Mouse (Mus musculus) thymus, postnatal 36 days (tissue): ENCODE measurements at regions not wholly inside any gene's neighbourhood (a gene's known extent, or its start where the extent isn't known, plus 50 kb on each side); places are given as distances from the start of the nearest gene placed in this dataset.

Experiments used
- DNase-seq, 2 experiments: peaks; one replicate each; pipeline ENCODE4 v3.0.0; 2022; ENCODE audit warnings: mixed read lengths in 2 of 2

DNA sequence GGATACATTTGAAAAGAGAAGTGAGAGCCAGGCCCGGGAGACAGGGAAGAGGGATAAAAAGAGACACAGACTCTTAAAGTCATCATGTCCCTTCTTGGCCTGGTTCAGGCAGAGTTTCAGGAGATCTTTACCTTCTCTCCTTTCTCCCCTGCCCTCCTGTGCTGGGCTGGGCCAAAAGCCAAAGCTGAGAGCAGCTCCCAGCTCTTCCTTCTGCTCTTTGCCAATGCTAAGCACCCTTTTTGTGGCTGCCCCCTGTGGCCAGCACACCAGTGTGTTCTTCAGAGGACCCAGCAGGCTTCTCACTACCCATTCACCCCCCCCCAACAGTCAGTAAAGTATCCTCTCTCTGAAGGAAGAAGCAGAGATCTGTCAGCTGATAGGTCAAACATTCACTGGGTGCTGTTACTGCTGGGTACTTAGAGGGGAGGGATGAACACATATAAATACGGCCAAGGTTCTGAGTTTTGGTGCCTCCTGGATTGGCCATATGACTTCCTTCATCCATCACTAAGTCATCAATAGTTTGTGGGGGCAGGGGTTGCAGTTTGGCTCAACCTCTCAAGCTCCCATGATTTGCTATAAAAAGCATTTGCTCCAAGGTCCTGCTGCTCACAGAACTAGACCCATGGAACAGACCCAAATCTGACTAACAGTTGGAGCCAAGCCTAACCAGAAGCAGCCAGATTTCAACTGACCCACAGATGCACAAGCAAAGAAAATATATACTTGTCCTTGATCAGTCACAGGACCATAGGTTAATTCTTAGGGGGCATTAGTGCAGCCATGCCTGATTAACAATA lies 87.7 kb upstream of the Spdye4c start:
- DNase-seq: no peak

DNA sequence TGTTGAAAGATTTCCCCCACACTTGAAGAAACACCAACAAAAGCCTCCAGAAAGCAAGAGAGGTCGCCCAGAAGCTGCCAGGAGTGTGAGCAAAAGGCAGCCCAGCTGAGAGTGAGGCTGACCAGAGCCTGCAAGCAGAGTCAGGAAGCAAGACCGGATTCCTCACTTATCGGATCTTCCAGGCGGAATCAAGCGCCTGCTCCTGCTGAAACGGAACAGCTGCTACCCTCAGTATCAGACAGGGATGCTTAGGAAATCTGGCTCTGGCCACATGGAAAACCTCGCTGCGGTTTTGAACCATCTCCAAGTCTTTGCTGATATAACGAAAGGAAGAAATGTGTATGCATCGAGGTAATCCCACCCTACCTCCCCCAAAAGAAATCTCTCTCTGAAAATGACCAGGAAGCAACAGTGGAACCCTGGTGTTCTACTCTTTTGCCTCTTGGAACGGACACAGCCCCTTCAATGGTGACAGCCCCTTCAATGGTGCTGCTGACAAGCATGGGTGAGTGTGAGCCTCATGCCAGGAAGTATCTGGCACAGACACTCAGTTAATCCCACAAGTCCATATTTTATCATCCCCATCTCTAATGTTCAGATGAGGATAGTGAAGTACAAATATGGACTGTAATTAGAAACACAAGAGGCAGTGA lies 83.3 kb upstream of the Spdye4c start:
- no peak for DNase-seq

DNA sequence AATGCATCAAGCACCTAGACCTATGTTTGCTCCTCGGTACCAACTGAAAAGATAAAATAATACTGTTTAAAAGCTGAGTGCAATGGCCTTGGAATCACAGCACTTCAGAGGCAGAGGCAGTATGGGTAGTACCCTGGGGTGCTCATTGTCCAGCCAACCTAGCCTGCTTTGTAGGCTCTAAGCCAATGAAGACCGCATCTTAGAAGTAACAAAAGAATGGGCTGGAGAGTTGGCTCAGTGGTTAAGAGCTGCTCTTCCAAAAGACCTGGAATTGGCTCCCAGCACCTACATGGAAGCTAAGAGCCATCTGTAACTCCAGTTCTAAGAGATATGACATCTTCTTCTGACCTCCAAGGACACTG lies 82.8 kb upstream of the Spdye4c start:
- no peak for DNase-seq

DNA sequence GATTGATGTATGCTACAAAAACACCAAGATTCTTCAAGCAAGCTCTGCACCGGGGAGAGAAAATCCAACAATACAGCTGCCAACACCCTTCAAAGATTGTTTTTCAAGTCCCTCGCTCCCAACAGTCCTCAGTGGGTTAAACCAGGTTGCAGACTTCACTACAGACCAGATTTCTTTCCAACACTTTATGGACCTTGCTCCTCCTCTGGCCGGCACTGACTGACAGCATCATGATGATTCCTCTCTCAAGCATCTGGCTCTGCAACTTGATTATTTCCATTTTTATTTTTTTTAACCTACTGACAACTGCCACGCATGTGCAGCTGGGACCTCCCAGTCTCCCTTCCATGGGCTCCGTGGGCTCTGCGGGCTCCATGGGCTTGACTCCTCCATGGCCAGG lies 79.7 kb upstream of the Spdye4c start:
- no peak for DNase-seq

DNA sequence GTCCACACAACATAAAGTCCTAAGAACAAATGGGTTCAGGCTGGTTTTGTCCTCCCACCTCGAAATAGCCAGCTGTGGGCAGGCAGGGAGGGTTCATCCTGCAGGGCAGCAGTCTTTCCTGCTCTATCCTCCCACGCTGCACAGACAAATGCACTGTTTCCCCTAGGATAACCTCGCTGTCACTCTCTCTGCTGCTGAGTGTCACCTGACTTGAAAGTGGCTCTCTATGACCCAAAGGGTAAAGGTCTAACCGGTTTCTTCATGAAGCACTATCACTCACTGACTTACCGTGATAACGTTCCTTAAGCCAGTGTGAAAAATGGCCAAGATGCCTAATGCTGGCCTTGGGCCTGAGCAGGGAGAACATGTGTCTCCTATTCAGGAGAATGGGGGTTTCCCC lies 78.2 kb upstream of the Spdye4c start:
- DNase-seq: no peak

DNA sequence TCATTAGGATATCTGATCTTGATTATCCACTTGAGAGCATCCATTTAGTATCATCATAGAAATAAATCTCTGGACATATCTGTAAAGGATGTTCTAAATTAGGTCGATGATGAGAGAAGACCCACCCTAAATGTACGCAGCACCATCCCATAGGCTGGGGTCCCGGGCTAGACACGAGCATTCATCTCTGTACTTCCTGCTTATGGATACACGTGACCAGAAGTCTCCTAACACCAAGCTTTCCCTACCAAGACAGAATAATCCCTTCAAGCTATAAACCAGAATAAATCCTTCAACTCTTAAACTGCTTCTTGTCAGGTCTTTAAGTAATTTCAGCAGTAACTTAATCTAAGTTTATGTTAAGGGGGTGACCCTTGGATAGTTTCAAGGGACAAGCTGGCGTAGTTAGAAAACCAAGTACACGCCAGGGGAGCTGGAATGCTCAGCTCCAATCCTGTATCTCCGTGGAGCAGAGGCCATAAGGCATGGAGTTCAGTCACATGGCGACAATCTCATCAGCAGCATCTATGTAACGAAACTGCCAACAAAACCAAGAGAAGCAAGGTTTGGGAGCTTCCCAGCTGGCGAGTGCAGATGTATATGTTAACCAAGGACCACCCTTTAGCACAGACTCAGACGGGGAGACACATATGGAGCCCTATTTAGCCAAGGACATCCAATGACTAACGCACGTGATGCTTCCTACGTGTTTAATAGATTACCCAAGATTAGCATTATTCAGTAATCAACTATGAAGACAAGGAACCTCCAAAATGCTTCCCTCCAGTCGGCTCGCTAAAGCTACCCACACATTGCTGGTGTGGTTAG lies 76.3 kb upstream of the Spdye4c start:
- no peak for DNase-seq

DNA sequence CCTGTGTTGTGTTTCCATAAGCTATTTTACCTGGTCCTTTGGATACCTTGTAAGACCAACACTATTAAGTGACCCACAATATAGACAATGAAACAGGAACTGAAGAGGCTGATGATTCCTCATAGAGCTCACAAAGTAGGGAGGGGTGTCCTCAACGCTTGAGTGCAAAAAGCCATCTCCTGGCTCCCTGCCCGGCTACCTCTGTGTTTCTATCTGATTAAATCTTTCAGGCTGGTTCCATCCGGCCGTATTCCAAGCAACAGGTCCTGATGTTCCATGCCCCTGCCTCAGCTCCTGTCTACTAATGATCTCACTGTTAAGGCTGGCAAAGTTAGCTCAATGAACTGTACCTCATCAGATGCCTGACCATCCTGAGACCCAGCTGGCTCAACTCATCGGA lies 75.3 kb upstream of the Spdye4c start:
- no peak for DNase-seq

DNA sequence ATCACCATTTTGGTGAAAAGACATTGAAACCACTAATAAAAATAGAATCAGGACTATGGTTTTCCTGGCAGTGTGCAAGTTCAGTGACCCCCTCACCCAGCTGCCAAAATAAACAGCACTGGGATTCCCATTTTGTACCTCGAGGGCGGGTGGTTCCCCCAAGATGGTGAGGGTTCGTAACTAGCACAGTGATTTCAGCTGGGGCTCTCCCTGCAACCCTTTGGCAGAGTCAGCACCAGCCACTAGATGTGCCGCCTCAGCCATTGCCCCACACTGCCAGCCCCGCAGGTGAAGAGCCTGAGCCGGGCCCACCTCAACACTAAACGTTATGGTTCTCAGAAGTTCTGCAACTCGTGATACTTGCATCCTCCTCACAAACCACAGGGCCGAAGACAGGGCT lies 74.3 kb upstream of the Spdye4c start:
- no peak for DNase-seq

DNA sequence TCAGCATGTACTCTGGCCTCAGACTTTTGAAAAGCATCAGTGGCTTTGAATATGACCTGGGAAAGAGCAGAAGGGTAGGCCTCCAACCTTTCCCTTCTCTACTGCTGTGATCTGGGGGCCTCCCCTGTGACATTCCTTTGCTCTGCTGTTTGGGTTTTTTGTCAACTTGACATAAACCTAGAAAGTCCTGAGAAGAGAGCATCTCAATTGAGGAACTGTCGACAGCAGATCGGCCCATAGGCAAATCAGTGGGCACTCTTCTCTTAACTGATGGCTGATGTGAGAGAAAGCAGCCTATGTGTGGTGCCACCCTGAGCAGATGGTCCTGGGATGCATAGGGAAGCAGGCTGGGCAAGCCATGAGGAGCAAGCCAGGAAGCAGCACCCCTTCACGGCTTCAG lies 72.9 kb upstream of the Spdye4c start:
- DNase-seq: no peak

DNA sequence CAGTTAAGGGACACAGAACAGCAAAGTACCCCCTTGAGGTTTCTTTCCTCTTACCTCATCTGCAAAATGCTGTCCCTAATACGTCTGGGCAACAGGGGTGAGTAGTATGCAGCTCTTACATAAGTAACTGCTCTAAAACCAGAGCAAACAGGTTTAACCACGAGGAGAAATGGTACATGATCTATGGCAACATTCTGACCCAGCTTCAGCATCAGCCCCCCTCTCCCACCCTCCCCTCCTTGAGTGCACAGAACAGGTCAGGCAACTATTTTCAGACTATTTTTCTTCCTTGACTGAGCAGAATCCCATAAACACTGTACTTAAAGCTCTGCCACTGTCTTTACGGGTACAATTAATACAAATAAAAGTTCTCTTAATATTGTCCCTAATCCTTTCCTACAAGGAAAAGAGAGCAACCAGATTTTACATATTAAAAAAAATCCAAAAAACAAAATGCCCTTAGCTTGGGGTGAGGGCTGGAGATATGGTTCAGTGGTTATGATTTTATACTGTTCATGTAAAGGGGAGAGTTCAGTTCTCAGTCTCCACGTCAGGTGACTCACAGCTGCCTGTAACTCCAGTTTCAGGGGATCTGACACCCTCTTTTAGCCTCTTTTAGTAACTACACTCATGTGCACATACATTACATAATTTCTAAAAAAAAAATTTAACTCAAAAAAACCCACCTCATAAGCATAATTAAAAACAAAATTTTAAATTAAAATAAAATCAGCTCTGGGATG lies 69.1 kb upstream of the Spdye4c start:
- DNase-seq: no peak

DNA sequence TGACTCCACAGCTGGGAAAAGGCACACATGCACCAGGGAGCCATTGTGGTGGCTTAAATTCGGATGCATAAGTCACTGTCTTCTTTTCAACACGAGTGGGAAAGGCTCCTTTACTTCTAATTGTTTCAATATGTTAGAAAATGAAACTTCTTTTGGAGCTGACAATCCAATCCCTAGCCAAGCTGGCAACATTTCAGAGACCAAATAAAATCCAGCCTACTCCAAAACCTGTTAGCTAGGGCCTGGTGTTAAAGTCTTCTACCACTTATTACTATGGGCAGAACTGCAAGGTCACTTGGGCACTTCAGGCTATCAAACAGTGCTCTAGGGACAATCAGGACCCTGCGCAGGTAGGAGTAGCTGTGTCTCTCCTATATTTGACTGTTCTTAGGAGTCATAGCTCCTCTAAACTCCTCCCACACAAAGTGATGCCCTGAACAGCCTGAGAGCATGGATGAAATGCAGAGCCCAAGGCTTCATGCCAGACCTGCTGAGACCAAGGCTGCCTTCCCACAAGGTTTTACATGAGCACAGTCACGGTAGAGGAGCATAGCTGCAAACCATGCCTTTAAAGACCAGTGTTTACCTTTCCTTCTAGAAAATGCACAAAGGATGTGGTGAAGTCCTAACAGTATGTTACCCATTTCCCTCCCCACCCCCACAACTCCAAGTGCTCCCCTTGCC lies 67.4 kb upstream of the Spdye4c start:
- DNase-seq: no peak

DNA sequence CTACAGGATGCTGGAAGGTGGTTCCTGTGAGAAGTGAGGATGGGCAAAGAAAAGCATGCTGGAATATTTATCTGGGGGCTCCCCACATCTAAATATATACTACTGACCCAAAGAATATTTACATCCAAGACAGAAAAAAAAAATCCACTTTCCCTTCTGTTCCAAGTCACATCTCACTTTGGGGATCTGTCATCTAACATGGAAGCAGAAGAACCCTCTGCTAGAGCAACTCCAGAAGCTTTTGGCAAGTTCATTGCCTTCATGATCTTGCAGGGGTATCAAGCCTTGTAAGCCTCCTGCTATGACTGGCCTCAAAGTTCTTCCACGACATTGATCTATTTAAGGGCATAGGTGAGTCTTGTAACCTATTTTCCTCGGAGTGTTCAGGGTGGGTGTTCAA lies 64.9 kb upstream of the Spdye4c start:
- no peak for DNase-seq

DNA sequence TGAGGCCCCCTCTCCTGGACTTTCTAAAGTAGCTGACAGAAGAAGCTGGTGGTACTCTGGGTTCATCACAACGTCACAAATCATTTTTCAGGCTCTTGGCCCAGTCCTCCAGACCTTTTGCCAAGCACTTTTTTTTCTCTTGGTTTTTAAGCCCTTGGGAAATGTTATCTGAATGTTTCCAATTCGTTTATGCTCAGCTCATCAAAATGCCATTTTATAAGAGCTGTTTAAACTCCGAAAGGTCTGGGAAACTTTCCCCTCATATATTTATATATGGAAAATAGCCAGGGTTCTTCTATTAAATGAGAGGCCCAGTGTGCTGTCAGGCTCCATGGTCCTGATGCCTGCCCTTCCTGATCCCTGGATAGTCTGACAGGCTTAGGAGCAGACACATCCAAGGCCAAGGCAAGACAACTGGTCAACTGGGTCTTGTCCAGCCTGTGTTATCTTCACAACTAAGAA lies 64.1 kb upstream of the Spdye4c start:
- DNase-seq: no peak

DNA sequence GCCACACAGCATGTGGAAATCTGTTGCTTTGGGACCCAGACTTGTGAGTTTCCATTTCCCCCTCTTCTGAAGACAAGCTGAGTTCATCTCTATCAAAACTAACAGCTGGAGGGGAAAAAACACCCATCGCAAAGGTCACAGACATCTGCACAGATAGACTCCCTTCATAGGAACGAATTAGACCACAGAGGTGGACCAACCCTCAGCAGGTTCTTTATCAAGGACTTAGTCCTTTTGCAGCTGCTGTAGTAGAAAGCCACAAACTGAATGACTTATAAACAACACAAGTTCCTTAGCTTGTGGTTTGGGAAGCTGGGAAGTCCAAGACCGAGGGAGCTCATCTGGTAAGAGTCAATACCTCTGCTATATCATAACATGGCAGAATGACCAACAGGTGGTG lies 54.7 kb upstream of the Spdye4c start:
- no peak for DNase-seq

DNA sequence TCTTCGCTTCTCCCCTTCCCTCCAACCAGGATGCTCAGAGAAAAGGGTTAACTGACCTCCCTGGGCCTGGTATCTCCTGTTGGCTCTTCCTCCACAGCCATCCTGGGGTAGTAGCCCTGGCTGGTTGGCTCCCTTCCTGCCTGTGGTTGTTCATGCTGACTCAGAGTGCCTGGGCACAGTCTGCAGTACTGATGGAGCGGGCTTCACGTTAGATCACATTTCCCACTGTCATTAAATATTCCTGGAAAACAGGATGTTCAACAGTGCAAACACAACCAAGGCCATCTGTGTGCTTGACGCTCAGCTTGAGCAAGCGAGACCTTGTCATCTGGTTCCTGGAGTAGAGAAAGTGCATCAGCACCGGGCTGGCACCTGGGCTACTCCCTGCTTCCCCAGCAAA lies 53.6 kb upstream of the Spdye4c start:
- no peak for DNase-seq

DNA sequence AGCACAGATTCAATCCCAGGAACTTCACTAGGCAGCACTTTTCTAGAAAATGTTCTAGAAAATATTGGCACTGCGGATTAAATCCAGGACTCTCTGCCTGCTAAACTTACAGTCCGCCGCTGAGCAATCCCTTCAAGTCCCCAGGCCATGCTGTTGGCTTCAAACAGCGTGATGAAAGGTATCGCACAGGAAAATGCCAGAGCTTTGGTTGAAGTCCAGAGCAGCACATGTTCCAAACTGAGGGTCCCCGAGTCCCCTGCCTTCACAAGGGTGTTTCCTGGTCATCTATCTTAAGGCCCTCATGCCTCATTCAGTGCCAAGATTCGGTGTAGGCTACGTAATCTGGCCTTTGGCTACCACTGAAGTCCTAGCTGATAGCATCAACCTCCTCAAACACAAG lies 52.3 kb upstream of the Spdye4c start:
- DNase-seq: no peak
